Mouse (Mus musculus) bone marrow macrophage, adult 2 months (primary cell): Measurements from ENCODE around the gene Mkln1. TPM values are rescaled to one million over a fixed set of nuclear protein-coding genes. Genes with fewer than 3 reads are reported as not detected.

ENCODE experiments used
- H3K27ac ChIP-seq: 2 replicates; pipeline ENCODE4 v1.5.1; 2012; ENCODE audit warnings: low read depth, low read length; ENCODE audit not compliant: insufficient read depth
- H3K4me1 ChIP-seq: 2 replicates; pipeline ENCODE4 v1.6.1; 2012; ENCODE audit warnings: low read length; ENCODE audit not compliant: control insufficient read depth, insufficient read depth
- H3K4me3 ChIP-seq: 2 replicates; pipeline ENCODE4 v1.5.1; 2012; ENCODE audit warnings: mild to moderate bottlenecking, low read length, moderate library complexity; ENCODE audit not compliant: insufficient read depth
- CTCF ChIP-seq: IDR thresholded peaks from 2 replicates; pipeline ENCODE4 v1.5.1; 2012; ENCODE audit warnings: low read depth, mild to moderate bottlenecking, low read length, moderate library complexity
- POLR2A ChIP-seq: IDR thresholded peaks from 2 replicates; pipeline ENCODE4 v1.6.1; 2012; ENCODE audit warnings: mild to moderate bottlenecking, low read depth, low read length, borderline replicate concordance
- polyA plus RNA-seq: library from polyadenylated mRNA; stranded (reverse); fragments of >200 nt; gene quantifications from 2 replicates; pipeline ENCODE4 v1.2.4, GENCODE M21; 2012; ENCODE audit not compliant: missing spikeins, insufficient read depth, insufficient read length

The Mkln1 gene
- polyA plus RNA-seq, 1 experiment = 101 TPM

- Histone ChIP-seq H3K4me3 (no peak overlapping the region), H3K4me1 (peaks cover 6% of the 10 kb centered on the region), H3K27ac (no peak overlapping the region)
- no peak for TF ChIP-seq POLR2A
- TF ChIP-seq CTCF = no peak
These were observed 101.3 kb downstream of the Mkln1 start for GRCm38 (mm10) chr6:31499836-31500235.

GRCm38 (mm10) chr6:31500260-31500659 lies 101.7 kb downstream of the Mkln1 start:
- peaks cover 6% of the 10 kb centered on the region for H3K4me1 ChIP-seq
- TF ChIP-seq POLR2A = no peak
- no peak for TF ChIP-seq CTCF
- H3K4me3 ChIP-seq = no peak overlapping the region
- no peak overlapping the region for H3K27ac ChIP-seq

GRCm38 (mm10) chr6:31500691-31501090 lies 102.2 kb downstream of the Mkln1 start:
- Histone ChIP-seq H3K4me3 (no peak overlapping the region), H3K27ac (no peak overlapping the region), H3K4me1 (peaks cover 6% of the 10 kb centered on the region)
- TF ChIP-seq POLR2A (no peak), CTCF (no peak)

GRCm38 (mm10) chr6:31502614-31503013 lies 104.1 kb downstream of the Mkln1 start:
- peaks cover 6% of the 10 kb centered on the region for H3K4me1 ChIP-seq
- no peak overlapping the region for H3K27ac ChIP-seq
- TF ChIP-seq CTCF (no peak), POLR2A (no peak)
- no peak overlapping the region for H3K4me3 ChIP-seq

GRCm38 (mm10) chr6:31513726-31514125 lies 115.2 kb downstream of the Mkln1 start:
- Histone ChIP-seq H3K4me1 (no peaks in the 10 kb centered on the region), H3K4me3 (no peak overlapping the region), H3K27ac (no peak overlapping the region)
- TF ChIP-seq CTCF (no peak), POLR2A (no peak)

GRCm38 (mm10) chr6:31517681-31518337 lies 119.3 kb downstream of the Mkln1 start:
- H3K4me1 ChIP-seq = no peaks in the 10 kb centered on the region
- TF ChIP-seq CTCF (no peak), POLR2A (no peak)
- no peak overlapping the region for H3K4me3 ChIP-seq
- no peak overlapping the region for H3K27ac ChIP-seq

- H3K4me3 ChIP-seq = no peak overlapping the region
- H3K27ac ChIP-seq = no peak overlapping the region
- no peak for TF ChIP-seq CTCF
- TF ChIP-seq POLR2A = no peak
- no peaks in the 10 kb centered on the region for H3K4me1 ChIP-seq
These were observed 119.8 kb downstream of the Mkln1 start for GRCm38 (mm10) chr6:31518338-31518698.

- no peaks in the 10 kb centered on the region for H3K4me1 ChIP-seq
- H3K4me3 ChIP-seq = no peak overlapping the region
- no peak overlapping the region for H3K27ac ChIP-seq
- TF ChIP-seq CTCF = no peak
- TF ChIP-seq POLR2A = no peak
These were observed 120.5 kb downstream of the Mkln1 start for GRCm38 (mm10) chr6:31519001-31519471.

GRCm38 (mm10) chr6:31520486-31521215 lies 122.1 kb downstream of the Mkln1 start:
- H3K4me1 ChIP-seq = no peaks in the 10 kb centered on the region
- no peak overlapping the region for H3K27ac ChIP-seq
- TF ChIP-seq POLR2A (no peak), CTCF (no peak)
- H3K4me3 ChIP-seq = no peak overlapping the region
